8 mouse cellular contexts compared by ENCODE assay signal in genomic region chr16:32189109-32189508, GRCm38 (mm10). TPM values are rescaled to one million over a fixed set of nuclear protein-coding genes. Genes with fewer than 3 reads are reported as not detected.
DNase-seq lines count a peak whose midpoint lies in the region; ATAC-seq and TF ChIP-seq lines count a peak whose summit lies in the region.

No protein-coding gene starts in this region.

- ATAC-seq in midbrain, postnatal 0 days (ENCODE audit: low FRiP score) = no peak
- no peak for ATAC-seq in midbrain, embryonic 13.5 days

- H3K9ac ChIP-seq in midbrain, postnatal 0 days (replicated peaks; ENCODE audit: low read length, poor library complexity, severe bottlenecking) = no peak overlapping the region
- no peak overlapping the region for H3K9ac ChIP-seq in midbrain, embryonic 13.5 days (replicated peaks)

- TF ChIP-seq CTCF in midbrain, postnatal 0 days (IDR thresholded peaks at IDR 0.05) = no peak
- no peak for TF ChIP-seq CTCF in layer of hippocampus, adult 2 months (conservative IDR thresholded peaks at IDR 0.05)

- no peak overlapping the region for H3K27ac ChIP-seq in midbrain, postnatal 0 days (ENCODE audit: low read depth, low read length)
- no peak overlapping the region for H3K27ac ChIP-seq in midbrain, embryonic 13.5 days
- H3K27ac ChIP-seq in layer of hippocampus, adult 2 months = no peak overlapping the region
- peak overlapping the region; percentile 99 for H3K27ac ChIP-seq in macrophage
- H3K27ac ChIP-seq in limb, embryonic 10.5 days = no peak overlapping the region

- H3K4me3 ChIP-seq in midbrain, postnatal 0 days (ENCODE audit: low read depth, low read length) = no peak overlapping the region
- no peak overlapping the region for H3K4me3 ChIP-seq in midbrain, embryonic 13.5 days (replicated peaks)
- no peak overlapping the region for H3K4me3 ChIP-seq in layer of hippocampus, adult 2 months
- H3K4me3 ChIP-seq in macrophage (ENCODE audit: inconsistent target) = peak overlapping the region; percentile 12; the same call in 1 of the 2 replicates
- no peak overlapping the region for H3K4me3 ChIP-seq in limb, embryonic 10.5 days

- H3K4me2 ChIP-seq in midbrain, postnatal 0 days (ENCODE audit: low read depth, low read length, poor library complexity, severe bottlenecking) = no peak overlapping the region
- no peak overlapping the region for H3K4me2 ChIP-seq in midbrain, embryonic 13.5 days (replicated peaks)

- H3K9me3 ChIP-seq in midbrain, postnatal 0 days (ENCODE audit: low read length) = no peaks in the 10 kb centered on the region
- H3K9me3 ChIP-seq in midbrain, embryonic 13.5 days = no peaks in the 10 kb centered on the region
- no peaks in the 10 kb centered on the region for H3K9me3 ChIP-seq in limb, embryonic 10.5 days (replicated peaks)

- H3K27me3 ChIP-seq in midbrain, postnatal 0 days (ENCODE audit: insufficient read depth, low read length) = no peaks in the 10 kb centered on the region
- H3K27me3 ChIP-seq in midbrain, embryonic 13.5 days = no peaks in the 10 kb centered on the region
- H3K27me3 ChIP-seq in limb, embryonic 10.5 days (ENCODE audit: low read depth, poor library complexity, severe bottlenecking) = no peaks in the 10 kb centered on the region

- DNase-seq in adrenal gland, adult (ENCODE audit: inconsistent age in 2 of 2, low spot score in 1 of 2) = peak; percentile 36 to 47
- DNase-seq in adrenal gland, adult 18-20 months (ENCODE audit: low spot score in 2 of 2) = no peak
- DNase-seq in midbrain, postnatal 0 days (ENCODE audit: low spot score) = peak; percentile 44
- DNase-seq in layer of hippocampus, adult 2 months (ENCODE audit: low spot score in 2 of 2) = peak; percentile 19 to 25
- DNase-seq in limb, embryonic 10.5 days (ENCODE audit: low spot score) = no peak
- DNase-seq in embryo, embryonic 10.5 days (ENCODE audit: low spot score) = no peak

- H3K79me2 ChIP-seq in macrophage (ENCODE audit: inconsistent target) = peaks cover 4% of the 10 kb centered on the region; the same call in 1 of the 2 replicates

- WGBS in midbrain, postnatal 0 days = 62% methylated on average over 6 of the region's 6 CpGs
- WGBS in midbrain, embryonic 13.5 days = 76% methylated on average over 6 of the region's 6 CpGs
- WGBS in macrophage (ENCODE audit: missing documents) = 1% methylated on average over 6 of the region's 6 CpGs
- 77% methylated on average over 6 of the region's 6 CpGs for WGBS in limb, embryonic 10.5 days

- H3K4me1 ChIP-seq in midbrain, postnatal 0 days (ENCODE audit: insufficient read depth, low read length) = no peaks in the 10 kb centered on the region
- H3K4me1 ChIP-seq in midbrain, embryonic 13.5 days (replicated peaks) = no peaks in the 10 kb centered on the region
- H3K4me1 ChIP-seq in limb, embryonic 10.5 days = peaks cover 6% of the 10 kb centered on the region

- no peaks in the 10 kb centered on the region for H3K36me3 ChIP-seq in midbrain, postnatal 0 days (ENCODE audit: insufficient read depth, low read length)
- H3K36me3 ChIP-seq in midbrain, embryonic 13.5 days = no peaks in the 10 kb centered on the region
- no peaks in the 10 kb centered on the region for H3K36me3 ChIP-seq in macrophage (ENCODE audit: inconsistent target)
- no peaks in the 10 kb centered on the region for H3K36me3 ChIP-seq in limb, embryonic 10.5 days

RNA-seq across cellular contexts. Expression of gene Bex6, which starts 9.5 kb away (rescaled TPM):
- not detected for total RNA-seq in adrenal gland, adult 18-20 months (2021)
- not detected in 2 replicates for total RNA-seq in midbrain, postnatal 0 days (2014; rRNA removed)
- polyA plus RNA-seq in midbrain, postnatal 0 days (2015; fragmentation: Nextera tagmentation; extraction: Ambion mirVana) = not detected in 2 replicates
- not detected in 2 replicates for polyA plus RNA-seq in midbrain, embryonic 13.5 days (2015; fragmentation: Nextera tagmentation; extraction: Ambion mirVana)
- total RNA-seq in layer of hippocampus, adult 2 months (2021) = not detected
- under 1 TPM in 1 of 26 experiments, not detected in 25; 0.99 TPM for total RNA-seq in macrophage (2018; cell fraction: chromatin; rRNA removed)
- 1 to 10 TPM in 1 of 26 experiments, under 1 TPM in 24, not detected in 1; 0.14 to 1.2 (median 0.43) TPM for total RNA-seq in macrophage (2018; cell fraction: cytosol; rRNA removed)
- total RNA-seq in macrophage (2018; cell fraction: nucleus; rRNA removed) = not detected
- polyA plus RNA-seq in macrophage (2018) = 0.64 to 0.83 TPM (median 0.74 TPM) in 3 replicates
- polyA plus RNA-seq in limb, embryonic 10.5 days (2016; fragmentation: Nextera tagmentation; extraction: Ambion mirVana) = 0.25 and 0.26 TPM in 2 replicates

RNA-seq across cellular contexts. Expression of gene Nrros, which starts 23.7 kb away (rescaled TPM):
- total RNA-seq in adrenal gland, adult 18-20 months (2021) = 1 to 10 TPM; 4.6 to 7.4 TPM
- 9.9 and 11.3 TPM in 2 replicates for total RNA-seq in midbrain, postnatal 0 days (2014; rRNA removed)
- polyA plus RNA-seq in midbrain, postnatal 0 days (2015; fragmentation: Nextera tagmentation; extraction: Ambion mirVana) = 4.9 and 5.8 TPM in 2 replicates
- polyA plus RNA-seq in midbrain, embryonic 13.5 days (2015; fragmentation: Nextera tagmentation; extraction: Ambion mirVana) = 5.9 and 7.1 TPM in 2 replicates
- 10 to 100 TPM; 11.2 to 11.6 TPM for total RNA-seq in layer of hippocampus, adult 2 months (2021)
- 1,000 to 10,000 TPM in 3 of 26 experiments, 100 to 1,000 TPM in 23; 132 to 1,171 (median 355) TPM for total RNA-seq in macrophage (2018; cell fraction: chromatin; rRNA removed)
- total RNA-seq in macrophage (2018; cell fraction: cytosol; rRNA removed) = 100 to 1,000 TPM; 175 to 537 (median 329) TPM
- total RNA-seq in macrophage (2018; cell fraction: nucleus; rRNA removed) = 1,000 to 10,000 TPM in 5 of 26 experiments, 100 to 1,000 TPM in 21; 236 to 1,699 (median 464) TPM
- 133 to 329 TPM (median 277 TPM) in 3 replicates for polyA plus RNA-seq in macrophage (2018)
- 7.5 and 9.7 TPM in 2 replicates for polyA plus RNA-seq in limb, embryonic 10.5 days (2016; fragmentation: Nextera tagmentation; extraction: Ambion mirVana)

RNA-seq across cellular contexts. Expression of gene Fbxo45, which starts 57.8 kb away (rescaled TPM):
- total RNA-seq in adrenal gland, adult 18-20 months (2021) = 10 to 100 TPM; 13.6 to 16.2 TPM
- 29.9 and 39.6 TPM in 2 replicates for total RNA-seq in midbrain, postnatal 0 days (2014; rRNA removed)
- polyA plus RNA-seq in midbrain, postnatal 0 days (2015; fragmentation: Nextera tagmentation; extraction: Ambion mirVana) = 15.0 and 16.6 TPM in 2 replicates
- polyA plus RNA-seq in midbrain, embryonic 13.5 days (2015; fragmentation: Nextera tagmentation; extraction: Ambion mirVana) = 8.3 and 8.4 TPM in 2 replicates
- total RNA-seq in layer of hippocampus, adult 2 months (2021) = 10 to 100 TPM; 46.4 to 47.8 TPM
- total RNA-seq in macrophage (2018; cell fraction: chromatin; rRNA removed) = 10 to 100 TPM in 5 of 26 experiments, 1 to 10 TPM in 21; 3.2 to 12.7 (median 6.9) TPM
- 10 to 100 TPM in 10 of 26 experiments, 1 to 10 TPM in 16; 6.0 to 12.6 (median 9.0) TPM for total RNA-seq in macrophage (2018; cell fraction: cytosol; rRNA removed)
- 10 to 100 TPM in 13 of 26 experiments, 1 to 10 TPM in 13; 5.3 to 21.4 (median 10.1) TPM for total RNA-seq in macrophage (2018; cell fraction: nucleus; rRNA removed)
- polyA plus RNA-seq in macrophage (2018) = 7.9 to 11.3 TPM (median 8.2 TPM) in 3 replicates
- 15.6 and 17.1 TPM in 2 replicates for polyA plus RNA-seq in limb, embryonic 10.5 days (2016; fragmentation: Nextera tagmentation; extraction: Ambion mirVana)

RNA-seq across cellular contexts. Expression of gene Wdr53, which starts 57.9 kb away (rescaled TPM):
- 10 to 100 TPM; 12.5 to 14.1 TPM for total RNA-seq in adrenal gland, adult 18-20 months (2021)
- 11.6 and 12.4 TPM in 2 replicates for total RNA-seq in midbrain, postnatal 0 days (2014; rRNA removed)
- 10.7 and 11.1 TPM in 2 replicates for polyA plus RNA-seq in midbrain, postnatal 0 days (2015; fragmentation: Nextera tagmentation; extraction: Ambion mirVana)
- 15.6 and 16.2 TPM in 2 replicates for polyA plus RNA-seq in midbrain, embryonic 13.5 days (2015; fragmentation: Nextera tagmentation; extraction: Ambion mirVana)
- 10 to 100 TPM; 11.8 to 13.0 TPM for total RNA-seq in layer of hippocampus, adult 2 months (2021)
- 10 to 100 TPM in 19 of 26 experiments, 1 to 10 TPM in 7; 5.2 to 29.7 (median 14.5) TPM for total RNA-seq in macrophage (2018; cell fraction: chromatin; rRNA removed)
- total RNA-seq in macrophage (2018; cell fraction: cytosol; rRNA removed) = 10 to 100 TPM in 23 of 26 experiments, 1 to 10 TPM in 3; 9.4 to 21.4 (median 17.3) TPM
- total RNA-seq in macrophage (2018; cell fraction: nucleus; rRNA removed) = 10 to 100 TPM in 21 of 26 experiments, 1 to 10 TPM in 5; 6.4 to 33.6 (median 13.4) TPM
- polyA plus RNA-seq in macrophage (2018) = 14.7 to 20.5 TPM (median 18.9 TPM) in 3 replicates
- 19.0 and 20.8 TPM in 2 replicates for polyA plus RNA-seq in limb, embryonic 10.5 days (2016; fragmentation: Nextera tagmentation; extraction: Ambion mirVana)

Comparison
In these comparisons a context has a peak if more than half of its experiments do, and no peak if none do; other contexts are left out.
1. DNase-seq: peak in adrenal gland, adult (2 of 2), midbrain, postnatal 0 days (single experiment) and layer of hippocampus, adult 2 months (2 of 2); none in adrenal gland, adult 18-20 months (0 of 2), limb, embryonic 10.5 days (single experiment) and embryo, embryonic 10.5 days (single experiment).
2. RNA of gene Nrros, which starts 23.7 kb away (polyA plus RNA-seq): 133 to 329 TPM in macrophage; 7.5 to 9.7 TPM in limb, embryonic 10.5 days, 5.9 to 7.1 TPM in midbrain, embryonic 13.5 days and 4.9 to 5.8 TPM in midbrain, postnatal 0 days; every median in the first group is over 10 times any median in the second.